Mouse (Mus musculus) CH12.LX (cell line): ENCODE results near the gene Grk5. TPM values are rescaled to one million over a fixed set of nuclear protein-coding genes. Genes with fewer than 3 reads are reported as not detected.

Experiments used
- DNase-seq: peaks from one replicate; pipeline ENCODE4 v3.0.0-alpha.2; 2013; ENCODE audit errors: extremely low read depth
- H3K27ac ChIP-seq: 2 replicates; pipeline ENCODE4 v1.5.1; 2012; ENCODE audit warnings: low read depth, mild to moderate bottlenecking, control low read depth, moderate library complexity; ENCODE audit not compliant: insufficient read depth
- H3K27me3 ChIP-seq: replicated peaks from 2 replicates; pipeline ENCODE3; 2012; ENCODE audit warnings: inconsistent platforms
- H3K36me3 ChIP-seq, 2 experiments: replicated peaks in 1 of 2; 2 replicates each; pipeline versions ENCODE3 to v1.6.1; 2012; ENCODE audit warnings: inconsistent platforms in 1 of 2, low read length in 1 of 2, mild to moderate bottlenecking in 1 of 2, mixed read lengths in 1 of 2, moderate library complexity in 1 of 2; ENCODE audit not compliant: control insufficient read depth in 1 of 2, insufficient read depth in 1 of 2
- H3K4me1 ChIP-seq, 2 experiments: 2 replicates each; pipeline ENCODE4 v1.6.1; 2012; ENCODE audit warnings: inconsistent platforms in 1 of 2, moderate library complexity in 1 of 2; ENCODE audit not compliant: insufficient read depth in 2 of 2, control insufficient read depth in 1 of 2
- H3K4me2 ChIP-seq: 2 replicates; pipeline ENCODE4 v1.6.1; 2012; ENCODE audit warnings: low read depth, mild to moderate bottlenecking, control low read depth; ENCODE audit not compliant: poor library complexity, insufficient read depth, severe bottlenecking
- H3K4me3 ChIP-seq, 3 experiments: fragments of 150-350 bp in 1 of 3; sonication (generic) in 1 of 3; replicated peaks in 1 of 3; 2 replicates each; pipeline versions ENCODE3 to v1.5.1; 2011 to 2012; ENCODE audit warnings: low read depth in 2 of 3, low read length in 2 of 3, mild to moderate bottlenecking in 2 of 3, moderate library complexity in 2 of 3, control low read depth in 1 of 3, improper control_type of control experiment in 1 of 3, inconsistent platforms in 1 of 3, mixed read lengths in 1 of 3; ENCODE audit not compliant: poor library complexity in 1 of 3
- H3K79me2 ChIP-seq: replicated peaks from 2 replicates; pipeline ENCODE4 v1.6.1; 2012; ENCODE audit warnings: mild to moderate bottlenecking, moderate library complexity; ENCODE audit not compliant: control insufficient read depth, poor library complexity, insufficient read depth, severe bottlenecking; ENCODE audit errors: extremely low read depth
- H3K9ac ChIP-seq: 2 replicates; pipeline ENCODE4 v1.6.1; 2012; ENCODE audit warnings: low read depth, mild to moderate bottlenecking, control low read depth, moderate library complexity; ENCODE audit not compliant: insufficient read depth
- H3K9me3 ChIP-seq: replicated peaks from 2 replicates; pipeline ENCODE3; 2012; ENCODE audit warnings: low read length, inconsistent platforms, mixed read lengths
- BHLHE40 ChIP-seq: IDR thresholded peaks from 2 replicates; pipeline ENCODE4 v1.6.1; 2011; ENCODE audit warnings: mild to moderate bottlenecking, low read depth, low read length, improper control_type of control experiment
- CHD1 ChIP-seq: IDR thresholded peaks from 2 replicates; pipeline ENCODE4 v1.6.1; 2012; ENCODE audit warnings: low read depth, low read length, improper control_type of control experiment, inconsistent platforms
- CHD2 ChIP-seq: IDR thresholded peaks from 2 replicates; pipeline ENCODE4 v1.6.1; 2011; ENCODE audit warnings: low read length, improper control_type of control experiment
- CTCF ChIP-seq, 2 experiments: IDR thresholded peaks in 1 of 2; conservative IDR thresholded peaks in 1 of 2; 2 replicates each; pipeline ENCODE4 v1.5.1; 2011 to 2012; ENCODE audit warnings: low read depth in 2 of 2, low read length in 2 of 2, improper control_type of control experiment in 1 of 2, inconsistent platforms in 1 of 2, mild to moderate bottlenecking in 1 of 2, moderate library complexity in 1 of 2
- E2F4 ChIP-seq: IDR thresholded peaks from 2 replicates; pipeline ENCODE4 v1.6.1; 2011; ENCODE audit warnings: low read depth, low read length, improper control_type of control experiment; ENCODE audit not compliant: insufficient replicate concordance
- ELF1 ChIP-seq: IDR thresholded peaks from 2 replicates; pipeline ENCODE4 v1.6.1; 2014; ENCODE audit warnings: low read depth, mild to moderate bottlenecking, inconsistent platforms, low read length, improper control_type of control experiment
- EP300 ChIP-seq: IDR thresholded peaks from 2 replicates; pipeline ENCODE4 v1.6.1; 2011; ENCODE audit warnings: low read length, improper control_type of control experiment
- ETS1 ChIP-seq: conservative IDR thresholded peaks from 2 replicates; pipeline ENCODE4 v1.6.1; 2012; ENCODE audit warnings: low read depth, mild to moderate bottlenecking, inconsistent platforms, low read length, improper control_type of control experiment, moderate library complexity
- GABPA ChIP-seq: IDR thresholded peaks from 2 replicates; pipeline ENCODE4 v1.6.1; 2012; ENCODE audit warnings: low read depth, low read length, improper control_type of control experiment, inconsistent platforms; ENCODE audit not compliant: insufficient replicate concordance
- HCFC1 ChIP-seq: IDR thresholded peaks from 2 replicates; pipeline ENCODE4 v1.6.1; 2012; ENCODE audit warnings: low read depth, mild to moderate bottlenecking, inconsistent platforms, low read length, improper control_type of control experiment
- IRF4 ChIP-seq: IDR thresholded peaks from 2 replicates; pipeline ENCODE4 v1.6.1; 2014; ENCODE audit warnings: low read depth, mild to moderate bottlenecking, inconsistent platforms, low read length, improper control_type of control experiment
- JUN ChIP-seq: IDR thresholded peaks from 2 replicates; pipeline ENCODE4 v1.6.1; 2011; ENCODE audit warnings: low read depth, mild to moderate bottlenecking, low read length, improper control_type of control experiment, moderate library complexity; ENCODE audit not compliant: insufficient read depth
- JUND ChIP-seq: conservative IDR thresholded peaks from 2 replicates; pipeline ENCODE4 v1.6.1; 2011; ENCODE audit warnings: low read depth, low read length, improper control_type of control experiment
- KAT2A ChIP-seq: IDR thresholded peaks from 2 replicates; pipeline ENCODE4 v1.6.1; 2012; ENCODE audit warnings: low read length, improper control_type of control experiment, inconsistent platforms; ENCODE audit not compliant: insufficient replicate concordance
- MAFK ChIP-seq: IDR thresholded peaks from 2 replicates; pipeline ENCODE4 v1.6.1; 2011; ENCODE audit warnings: low read length, improper control_type of control experiment; ENCODE audit not compliant: insufficient replicate concordance
- MAX ChIP-seq: IDR thresholded peaks from 2 replicates; pipeline ENCODE4 v1.6.1; 2011; ENCODE audit warnings: low read length, improper control_type of control experiment
- MAZ ChIP-seq: IDR thresholded peaks from 2 replicates; pipeline ENCODE4 v1.6.1; 2012; ENCODE audit warnings: low read depth, mild to moderate bottlenecking, inconsistent platforms, low read length, improper control_type of control experiment, moderate library complexity
- MEF2A ChIP-seq: IDR thresholded peaks from 2 replicates; pipeline ENCODE4 v1.6.1; 2014; ENCODE audit warnings: low read depth, mild to moderate bottlenecking, inconsistent platforms, low read length, improper control_type of control experiment, borderline replicate concordance
- MXI1 ChIP-seq: IDR thresholded peaks from 2 replicates; pipeline ENCODE4 v1.6.1; 2011; ENCODE audit warnings: mild to moderate bottlenecking, low read depth, low read length, improper control_type of control experiment
- MYC ChIP-seq: IDR thresholded peaks from 2 replicates; pipeline ENCODE4 v1.6.1; 2011; ENCODE audit warnings: low read depth, mild to moderate bottlenecking, improper control_type of control experiment, low read length
- NELFE ChIP-seq: IDR thresholded peaks from 2 replicates; pipeline ENCODE4 v1.6.1; 2011; ENCODE audit warnings: low read depth, low read length, improper control_type of control experiment
- NRF1 ChIP-seq: IDR thresholded peaks from 2 replicates; pipeline ENCODE4 v1.6.1; 2014; ENCODE audit warnings: low read depth, mild to moderate bottlenecking, inconsistent platforms, low read length, improper control_type of control experiment, moderate library complexity
- PAX5 ChIP-seq: IDR thresholded peaks from 2 replicates; pipeline ENCODE4 v1.6.1; 2012; ENCODE audit warnings: low read length, inconsistent platforms, mixed read lengths
- POLR2A ChIP-seq: IDR thresholded peaks from 2 replicates; pipeline ENCODE4 v1.6.1; 2011; ENCODE audit warnings: low read depth, mild to moderate bottlenecking, improper control_type of control experiment, low read length
- POLR2AphosphoS2 ChIP-seq: IDR thresholded peaks from 2 replicates; pipeline ENCODE4 v1.6.1; 2011; ENCODE audit warnings: low read depth, low read length, improper control_type of control experiment
- RAD21 ChIP-seq: IDR thresholded peaks from 2 replicates; pipeline ENCODE4 v1.6.1; 2011; ENCODE audit warnings: low read depth, mild to moderate bottlenecking, low read length, improper control_type of control experiment, moderate library complexity
- RCOR1 ChIP-seq: conservative IDR thresholded peaks from 2 replicates; pipeline ENCODE4 v1.6.1; 2012; ENCODE audit warnings: low read depth, mild to moderate bottlenecking, inconsistent platforms, low read length, improper control_type of control experiment
- SIN3A ChIP-seq: IDR thresholded peaks from 2 replicates; pipeline ENCODE4 v1.6.1; 2012; ENCODE audit warnings: low read length, improper control_type of control experiment, inconsistent platforms
- SMC3 ChIP-seq: IDR thresholded peaks from 2 replicates; pipeline ENCODE4 v1.6.1; 2011; ENCODE audit warnings: low read depth, low read length, improper control_type of control experiment
- TBP ChIP-seq: conservative IDR thresholded peaks from 2 replicates; pipeline ENCODE4 v1.6.1; 2011; ENCODE audit warnings: low read depth, low read length, improper control_type of control experiment
- TCF12 ChIP-seq: IDR thresholded peaks from 2 replicates; pipeline ENCODE4 v1.6.1; 2014; ENCODE audit warnings: low read depth, mild to moderate bottlenecking, inconsistent platforms, low read length, improper control_type of control experiment
- UBTF ChIP-seq: IDR thresholded peaks from 2 replicates; pipeline ENCODE4 v1.6.1; 2012; ENCODE audit warnings: low read depth, mild to moderate bottlenecking, inconsistent platforms, low read length, improper control_type of control experiment, moderate library complexity
- USF1 ChIP-seq: IDR thresholded peaks from 2 replicates; pipeline ENCODE4 v1.6.1; 2014; ENCODE audit warnings: low read depth, mild to moderate bottlenecking, inconsistent platforms, low read length, improper control_type of control experiment
- USF2 ChIP-seq: conservative IDR thresholded peaks from 2 replicates; pipeline ENCODE4 v1.6.1; 2011; ENCODE audit warnings: low read depth, low read length, improper control_type of control experiment
- ZC3H11A ChIP-seq: IDR thresholded peaks from 2 replicates; pipeline ENCODE4 v1.6.1; 2012; ENCODE audit warnings: low read depth, mild to moderate bottlenecking, inconsistent platforms, low read length, improper control_type of control experiment
- ZKSCAN1 ChIP-seq: IDR thresholded peaks from 2 replicates; pipeline ENCODE4 v1.6.1; 2012; ENCODE audit warnings: low read depth, inconsistent platforms, low read length, improper control_type of control experiment, borderline replicate concordance
- ZMIZ1 ChIP-seq: IDR thresholded peaks from 2 replicates; pipeline ENCODE4 v1.6.1; 2012; ENCODE audit warnings: low read depth, mild to moderate bottlenecking, inconsistent platforms, low read length, improper control_type of control experiment
- ZNF384 ChIP-seq: IDR thresholded peaks from 2 replicates; pipeline ENCODE4 v1.6.1; 2012; ENCODE audit warnings: low read depth, low read length, improper control_type of control experiment, inconsistent platforms
- dilution Hi-C: fragments of 300-500 bp; cut with MboI; formaldehyde crosslinking; loops from 2 replicates; pipeline ENCODE4 v1.14.3; 2020; ENCODE audit warnings: low sequenced_read_pairs; ENCODE audit not compliant: extremely low pct_unique_long_range_greater_than_20kb, extremely low pct_ligation_motif_present
- in situ Hi-C: fragments of 300-500 bp; cut with MboI; formaldehyde crosslinking; loops from 3 replicates; pipeline ENCODE4 v1.14.3; 2019; ENCODE audit warnings: low sequenced_read_pairs, low pct_ligation_motif_present, low pct_unique_long_range_greater_than_20kb, mixed read lengths
- polyA plus RNA-seq: library from polyadenylated mRNA; unstranded; fragments of >175 nt; gene quantifications from 2 replicates; pipeline ENCODE4 v1.2.1, GENCODE M21; 2012; ENCODE audit warnings: low read depth; ENCODE audit not compliant: insufficient read length
- total RNA-seq, 2 experiments: library from RNA; depleted of rRNA; stranded (reverse); fragments of 300-350 nt in 1 of 2; fragments of >200 nt in 1 of 2; gene quantifications; 2 replicates each; pipeline ENCODE4 v1.2.3; 2012 to 2014

Grk5 gene
- total and polyA plus RNA-seq, 3 experiments, result 5.7 to 11.5 (median 7.6) TPM

DNA sequence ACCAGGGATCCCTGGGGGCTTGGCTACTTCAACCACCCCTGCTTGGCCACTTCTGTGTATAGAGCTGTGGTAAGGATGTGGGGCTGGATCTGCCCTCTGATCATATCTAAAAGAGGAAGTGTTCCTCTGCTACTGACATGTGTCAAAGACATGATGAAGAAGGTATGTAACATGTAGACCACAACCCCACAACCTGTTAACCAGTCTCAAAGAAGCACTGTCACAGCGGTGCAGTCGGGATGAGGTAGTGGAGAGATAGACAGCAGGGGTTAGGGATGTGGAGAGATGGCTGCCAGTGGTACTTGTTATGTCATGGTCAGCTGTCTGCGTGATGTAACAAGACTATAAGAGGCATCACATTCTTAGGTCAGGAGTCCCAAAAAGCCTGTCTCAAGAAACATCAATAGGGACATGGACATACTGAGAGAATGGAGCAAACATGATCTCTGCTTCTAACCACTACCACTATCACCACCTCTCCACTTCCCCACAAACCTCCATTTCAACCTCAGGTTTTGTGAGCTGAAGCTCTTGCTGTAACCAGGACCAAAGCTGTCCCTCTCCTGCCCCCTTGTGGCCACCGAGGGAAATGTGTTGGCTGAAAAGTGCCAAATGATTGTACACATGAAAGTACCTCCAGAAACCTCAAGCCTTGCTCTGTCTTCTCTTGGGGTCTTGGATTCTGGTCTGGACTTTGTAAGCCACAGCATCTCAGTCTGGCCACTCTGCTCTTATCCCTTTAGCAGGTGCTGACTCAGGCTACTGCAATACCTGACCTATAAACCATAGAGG is 194.8 kb downstream of the Grk5 start:
- H3K4me2 ChIP-seq, result no peak overlapping the region
- DNase-seq, result peak; percentile 94
- no peak overlapping the region for H3K4me3 ChIP-seq
- peaks cover 17 to 83% of the 10 kb centered on the region in 2 experiments for H3K36me3 ChIP-seq
- no peaks in the 10 kb centered on the region for H3K9me3 ChIP-seq
- peak overlapping the region; percentile 81 for H3K27ac ChIP-seq
- H3K79me2 ChIP-seq, result no peaks in the 10 kb centered on the region
- H3K4me1 ChIP-seq, result peaks cover 12 to 19% of the 10 kb centered on the region in 2 experiments
- dilution Hi-C loops, result no loop called here
- no peaks in the 10 kb centered on the region for H3K27me3 ChIP-seq
- TF ChIP-seq MEF2A, result no peak
- TF ChIP-seq ETS1, result 0 out of 2 replicates have a peak, but pooled peaks have one; percentile 18
- no peak for TF ChIP-seq RCOR1
- no peak for TF ChIP-seq USF1
- TF ChIP-seq ZMIZ1, result no peak
- TF ChIP-seq MAFK, result no peak
- TF ChIP-seq ZKSCAN1, result no peak
- no peak for TF ChIP-seq KAT2A
- TF ChIP-seq GABPA, result no peak
- TF ChIP-seq MYC, result peak; percentile 19; the same call in 1 of the 2 replicates
- TF ChIP-seq ZNF384, result no peak
- no peak; the same call in none of the 2 replicates for TF ChIP-seq RAD21
- no peak for TF ChIP-seq POLR2AphosphoS2
- TF ChIP-seq CTCF (conservative IDR thresholded peaks at IDR 0.05 in 1 of 2, IDR thresholded peaks at IDR 0.05 in 1 of 2; ENCODE audit: low read depth in 2 of 2, low read length in 2 of 2), result peak; percentile 95 to 98
- TF ChIP-seq MXI1, result no peak
- TF ChIP-seq HCFC1, result peak; percentile 39; the same call in 1 of the 2 replicates
- peak; percentile 34; the same call in 1 of the 2 replicates for TF ChIP-seq POLR2A
- no peak for TF ChIP-seq CHD1
- no peak for TF ChIP-seq ELF1
- TF ChIP-seq CHD2, result no peak
- peak; percentile 18; the same call in 1 of the 2 replicates for TF ChIP-seq MAX
- TF ChIP-seq TCF12, result no peak
- no peak for TF ChIP-seq JUN
- TF ChIP-seq ZC3H11A, result peak; percentile 98
- no peak for TF ChIP-seq BHLHE40
- TF ChIP-seq EP300, result peak; percentile 66
- no peak for TF ChIP-seq USF2
- no peak; the same call in 1 of the 2 replicates for TF ChIP-seq IRF4
- no peak for TF ChIP-seq UBTF
- TF ChIP-seq NELFE, result no peak; the same call in 1 of the 2 replicates
- no peak for TF ChIP-seq MAZ
- no peak for TF ChIP-seq E2F4
- peak; percentile 46; the same call in 1 of the 2 replicates for TF ChIP-seq NRF1
- TF ChIP-seq SIN3A, result no peak
- TF ChIP-seq SMC3, result peak; percentile 99
- TF ChIP-seq PAX5, result no peak
- TF ChIP-seq TBP, result 0 out of 2 replicates have a peak, but pooled peaks have one; percentile 44
- no peak for TF ChIP-seq JUND
- in situ Hi-C loops, result loop anchor here (5.0 kb wide), 1 partner anchor 197 kb away; the partner anchor contains the start of gene Grk5
- no peak overlapping the region for H3K9ac ChIP-seq
